Mouse (Mus musculus) liver, embryonic 14.5 days (tissue): ENCODE data around the gene Pam. TPM values are rescaled to one million over a fixed set of nuclear protein-coding genes. Genes with fewer than 3 reads are reported as not detected.

Experiments used
- ATAC-seq: fragments of 200-750 bp; cut with Nextera tagmentation; 2 replicates; pipeline ENCODE4 v1.8.0; 2017; ENCODE audit warnings: moderate number of reproducible peaks, mild to moderate bottlenecking, moderate library complexity; ENCODE audit not compliant: insufficient read depth
- DNase-seq, 3 experiments: peaks; one replicate each; pipeline ENCODE4 v3.0.0-alpha.2; 2012 to 2013; ENCODE audit warnings: low read depth in 3 of 3, low spot score in 3 of 3
- H3K27ac ChIP-seq: fragments of 300-500 bp; sonication (generic); 2 replicates; pipeline ENCODE4 v1.5.1; 2014; ENCODE audit warnings: moderate library complexity, mild to moderate bottlenecking, control low read depth, inconsistent platforms
- H3K27me3 ChIP-seq: fragments of 300-500 bp; sonication (generic); 2 replicates; pipeline ENCODE4 v1.6.1; 2014; ENCODE audit warnings: mild to moderate bottlenecking, low read length, moderate library complexity; ENCODE audit not compliant: control insufficient read depth, insufficient read depth
- H3K36me3 ChIP-seq: fragments of 300-500 bp; sonication (generic); replicated peaks from 2 replicates; pipeline ENCODE4 v1.6.1; 2014; ENCODE audit warnings: low read depth; ENCODE audit not compliant: control insufficient read depth, insufficient read depth
- H3K4me1 ChIP-seq, 2 experiments: fragments of 200-500 bp in 1 of 2; fragments of 300-500 bp in 1 of 2; sonication (generic) in 1 of 2; replicated peaks; 2 replicates each; pipeline ENCODE4 v1.6.1; 2012 to 2014; ENCODE audit warnings: antibody characterized with exemption in 1 of 2, inconsistent platforms in 1 of 2, low read length in 1 of 2; ENCODE audit not compliant: control insufficient read depth in 2 of 2, insufficient read depth in 2 of 2
- H3K4me2 ChIP-seq: fragments of 300-500 bp; sonication (generic); 2 replicates; pipeline ENCODE4 v1.6.1; 2014; ENCODE audit warnings: low read depth, mild to moderate bottlenecking, control low read depth, moderate library complexity
- H3K4me3 ChIP-seq, 2 experiments: fragments of 200-500 bp in 1 of 2; fragments of 300-500 bp in 1 of 2; sonication (generic) in 1 of 2; 2 replicates each; pipeline ENCODE4 v1.5.1; 2012 to 2014; ENCODE audit warnings: low read depth in 2 of 2, low read length in 2 of 2, mild to moderate bottlenecking in 2 of 2, control low read depth in 1 of 2, inconsistent platforms in 1 of 2, moderate library complexity in 1 of 2; ENCODE audit not compliant: insufficient read depth in 1 of 2
- H3K9ac ChIP-seq: fragments of 300-500 bp; sonication (generic); replicated peaks from 2 replicates; pipeline ENCODE4 v1.6.1; 2014; ENCODE audit warnings: mild to moderate bottlenecking, control low read depth, moderate library complexity
- H3K9me3 ChIP-seq: fragments of 300-500 bp; sonication (generic); 2 replicates; pipeline ENCODE4 v1.6.1; 2016; ENCODE audit warnings: low read length, mixed read lengths; ENCODE audit not compliant: control insufficient read depth
- CTCF ChIP-seq: IDR thresholded peaks from 2 replicates; pipeline ENCODE4 v1.5.1; 2016; ENCODE audit warnings: antibody characterized with exemption, low read depth, control low read depth
- EP300 ChIP-seq: IDR thresholded peaks from 2 replicates; pipeline ENCODE4 v1.6.1; 2016; ENCODE audit warnings: antibody characterized with exemption, low read depth
- WGBS: fragments of 180-500 bp; shearing (Covaris S2); extraction: QIAGEN DNeasy Blood & Tissue Kit; methylation state at CpG from one replicate; pipeline ENCODE4 v1.1.7; 2014; ENCODE audit not compliant: insufficient replicate concordance; 5-methylcytosine and 5-hydroxymethylcytosine counted together
- polyA plus RNA-seq, 2 experiments: library from polyadenylated mRNA; depleted of rRNA in 1 of 2; stranded (reverse) in 1 of 2; unstranded in 1 of 2; fragments of >200 nt; fragmentation: Nextera tagmentation in 1 of 2; extraction: Ambion mirVana in 1 of 2; gene quantifications; 2 replicates each; pipeline versions ENCODE4 v1.2.1 to v1.2.3; 2012 to 2014

Pam gene
- polyA plus RNA-seq, 2 experiments: 5.1 to 7.6 TPM

DNA sequence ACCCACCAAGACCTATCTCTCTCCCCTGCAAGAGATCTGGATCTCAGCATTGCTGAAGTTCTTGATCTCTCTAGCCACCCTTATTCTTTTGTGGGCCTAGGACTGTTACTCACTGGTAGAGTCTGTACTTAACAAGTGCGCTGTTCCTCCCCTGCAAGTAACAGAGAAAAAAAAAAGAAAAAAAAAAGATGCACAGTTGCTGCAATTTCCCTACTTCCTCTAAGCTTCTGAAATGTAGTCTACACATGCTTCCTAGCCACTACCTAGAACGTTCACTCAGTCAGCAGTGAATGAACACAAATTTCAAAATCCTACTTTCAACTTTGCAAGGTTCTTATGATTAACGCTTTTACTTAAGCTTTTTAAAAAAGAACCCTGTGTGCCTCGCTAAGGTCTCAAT, 42.7 kb downstream of the Pam start:
- Histone ChIP-seq H3K9me3 (no peaks in the 10 kb centered on the region), H3K4me2 (no peak overlapping the region), H3K36me3 (no peaks in the 10 kb centered on the region), H3K27ac (no peak overlapping the region), H3K4me1 (0 out of 4 replicates have a peak, but pooled peaks cover 0 to 1% of the 10 kb centered on the region in 2 experiments), H3K9ac (no peak overlapping the region), H3K27me3 (no peaks in the 10 kb centered on the region), H3K4me3 (no peak overlapping the region)
- DNase-seq (no peak), ATAC-seq (no peak)
- TF ChIP-seq CTCF: no peak
- no peak for TF ChIP-seq EP300
- 60% methylated on average over 4 of the region's 4 CpGs for WGBS

- Histone ChIP-seq H3K9me3 (no peaks in the 10 kb centered on the region), H3K4me1 (0 out of 4 replicates have a peak, but pooled peaks cover 0 to 1% of the 10 kb centered on the region in 2 experiments), H3K4me3 (no peak overlapping the region), H3K4me2 (no peak overlapping the region), H3K27me3 (no peaks in the 10 kb centered on the region), H3K36me3 (no peaks in the 10 kb centered on the region), H3K27ac (no peak overlapping the region), H3K9ac (no peak overlapping the region)
- DNase-seq (no peak), ATAC-seq (no peak)
- TF ChIP-seq EP300 (no peak), CTCF (no peak)
- WGBS: 45% methylated on average over 3 of the region's 3 CpGs
These were observed 44.4 kb downstream of the Pam start for GRCm38 (mm10) chr1:98051039-98051438.

DNA sequence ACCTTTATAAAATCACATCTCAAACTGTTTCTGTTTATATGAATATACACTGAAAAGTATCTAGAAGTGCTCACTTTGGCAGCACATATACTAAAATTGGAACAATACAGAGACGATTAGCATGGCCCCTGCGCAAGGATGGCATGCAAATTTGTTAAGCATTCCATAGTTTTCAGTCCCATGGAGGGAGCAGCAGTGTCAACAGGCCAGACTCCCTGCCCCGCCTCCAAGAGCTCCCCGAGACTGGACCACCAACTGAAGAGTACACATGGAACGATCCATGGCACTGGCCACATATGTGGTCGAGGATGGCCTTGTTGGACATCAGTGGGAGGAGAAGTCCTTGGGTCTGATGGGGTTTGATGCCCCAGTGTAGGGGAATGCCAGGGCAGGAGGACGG, 45.7 kb downstream of the Pam start:
- TF ChIP-seq EP300: no peak
- no peak for TF ChIP-seq CTCF
- Histone ChIP-seq H3K27me3 (no peaks in the 10 kb centered on the region), H3K4me3 (no peak overlapping the region), H3K9ac (no peak overlapping the region), H3K9me3 (no peaks in the 10 kb centered on the region), H3K36me3 (no peaks in the 10 kb centered on the region), H3K4me2 (no peak overlapping the region), H3K27ac (no peak overlapping the region), H3K4me1 (0 out of 4 replicates have a peak, but pooled peaks cover 0 to 1% of the 10 kb centered on the region in 2 experiments)
- ATAC-seq (no peak), DNase-seq (no peak)
- WGBS: 71% methylated on average over 7 of the region's 7 CpGs

DNA sequence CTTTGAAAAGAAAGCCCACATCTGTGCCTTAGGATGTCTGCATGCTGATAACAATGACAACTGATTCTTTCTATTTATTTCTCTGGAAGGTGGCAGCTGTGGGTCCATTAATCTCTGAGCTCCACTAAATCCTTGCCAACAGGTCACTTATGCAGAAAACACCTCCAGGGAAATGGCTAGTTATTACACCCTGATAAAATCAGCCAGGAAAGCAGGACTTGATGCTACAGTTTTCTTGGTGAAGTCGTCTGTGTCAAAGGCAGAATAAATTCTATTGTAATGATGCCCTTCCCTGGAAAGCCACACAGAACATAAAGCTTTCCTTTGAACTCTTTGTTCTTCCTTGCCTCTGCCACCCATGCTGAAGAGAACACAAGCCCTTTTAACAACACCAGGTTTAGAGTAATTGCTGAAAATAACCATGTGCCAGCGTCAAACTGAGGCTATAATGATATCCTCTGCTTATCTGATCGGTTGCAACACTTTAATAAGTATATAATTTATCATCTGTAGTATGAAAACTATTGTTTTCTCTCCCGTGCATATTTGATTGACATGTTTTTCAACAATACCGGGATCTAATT, 47.1 kb downstream of the Pam start:
- Histone ChIP-seq H3K9me3 (no peaks in the 10 kb centered on the region), H3K27me3 (no peaks in the 10 kb centered on the region), H3K36me3 (no peaks in the 10 kb centered on the region), H3K4me2 (no peak overlapping the region), H3K4me3 (no peak overlapping the region), H3K9ac (no peak overlapping the region), H3K4me1 (0 out of 4 replicates have a peak, but pooled peaks cover 0 to 1% of the 10 kb centered on the region in 2 experiments), H3K27ac (no peak overlapping the region)
- no peak for DNase-seq
- 44% methylated on average over 5 of the region's 5 CpGs for whole genome bisulfite sequencing
- ATAC-seq: no peak
- TF ChIP-seq EP300: no peak

GRCm38 (mm10) chr1:98047284-98048217, 47.9 kb downstream of the Pam start:
- Histone ChIP-seq H3K9me3 (no peaks in the 10 kb centered on the region), H3K27ac (no peak overlapping the region), H3K36me3 (no peaks in the 10 kb centered on the region), H3K4me2 (no peak overlapping the region), H3K4me1 (0 out of 4 replicates have a peak, but pooled peaks cover 0 to under 1% of the 10 kb centered on the region in 2 experiments), H3K4me3 (no peak overlapping the region), H3K27me3 (no peaks in the 10 kb centered on the region), H3K9ac (no peak overlapping the region)
- TF ChIP-seq EP300: no peak
- no peak for TF ChIP-seq CTCF
- ATAC-seq (no peak), DNase-seq (no peak)
- 53% methylated on average over 10 of the region's 10 CpGs for WGBS
